Mouse (Mus musculus): ENCODE data around the gene Bub1.

The Bub1 gene

DNA sequence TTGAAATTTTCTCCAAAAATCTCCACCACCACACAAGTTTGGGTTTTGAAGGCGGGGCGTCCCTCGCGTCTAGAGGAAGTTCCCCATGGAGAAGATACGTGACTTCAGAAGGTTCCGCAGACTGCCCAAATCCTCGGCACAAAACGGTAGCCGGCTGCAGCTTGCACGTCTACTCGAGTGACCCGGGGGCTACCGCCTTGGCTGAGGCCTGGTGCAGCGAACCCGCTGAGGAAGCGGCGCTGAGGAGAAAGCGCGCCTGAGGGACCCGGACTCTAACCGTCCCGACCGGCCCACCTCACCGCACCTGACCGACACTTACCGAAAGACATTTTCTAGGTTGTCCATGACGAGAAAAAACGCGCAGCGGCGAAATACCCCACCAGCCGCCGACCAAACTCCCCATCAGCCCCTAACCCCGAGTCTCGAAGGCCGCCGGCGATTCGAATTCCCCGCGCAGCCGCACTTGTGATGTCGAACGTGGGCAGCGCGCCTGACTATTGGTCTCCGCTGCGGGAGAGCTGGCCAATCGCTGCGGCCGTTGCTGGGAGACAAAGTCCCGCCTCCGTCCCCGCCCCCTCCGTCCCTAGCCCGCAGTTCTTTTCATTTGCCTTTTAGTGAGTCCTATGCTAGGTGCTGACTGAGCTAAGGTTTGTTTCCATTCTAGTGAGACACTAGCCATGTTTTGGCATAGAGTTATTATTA lies at the start of gene Bub1:
Gene Bub1 (minus strand): TSS at position 465 of the 702 bp plus-strand sequence.
- peak; percentile 96 for DNase-seq

DNA sequence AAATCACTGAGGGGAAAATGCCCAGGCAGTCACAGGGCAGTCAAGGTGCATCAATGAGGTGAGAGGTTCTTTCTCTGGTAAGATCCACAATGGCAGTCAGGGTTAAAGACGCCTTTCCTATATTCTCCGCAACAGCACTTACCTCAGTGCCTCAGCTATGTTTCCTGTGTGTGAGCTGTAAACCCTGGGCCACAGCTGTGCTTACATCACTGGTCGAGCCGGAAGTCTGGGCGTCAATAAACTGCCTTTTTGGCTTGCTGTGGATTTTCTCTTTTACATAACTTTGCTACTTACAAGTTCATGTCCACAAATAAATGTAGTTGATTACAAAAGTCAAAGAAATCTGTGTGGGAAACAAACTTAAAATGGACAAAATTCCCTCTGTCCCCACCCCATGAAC lies 49.4 kb upstream of the Bub1 start:
- DNase-seq: no peak

DNA sequence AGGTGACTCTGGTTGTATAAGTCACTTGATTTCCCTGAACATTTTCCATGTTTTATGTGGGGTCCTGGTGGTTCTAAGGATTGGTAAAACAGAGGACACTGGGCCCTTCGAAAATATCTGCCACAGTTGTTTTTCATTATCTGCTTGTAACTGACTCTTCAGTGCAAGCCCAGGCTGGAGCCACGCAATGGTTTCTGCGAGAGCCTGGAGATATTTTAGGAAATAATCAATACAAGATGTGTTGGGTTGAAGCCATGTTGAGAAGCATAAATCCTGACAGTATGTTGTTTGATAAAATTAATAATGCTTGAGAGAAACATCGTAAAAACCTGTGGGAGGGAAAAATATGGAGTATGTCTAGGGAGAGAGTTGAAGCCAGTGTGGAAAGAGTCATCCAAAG lies 32.7 kb upstream of the Bub1 start:
- DNase-seq: no peak

DNA sequence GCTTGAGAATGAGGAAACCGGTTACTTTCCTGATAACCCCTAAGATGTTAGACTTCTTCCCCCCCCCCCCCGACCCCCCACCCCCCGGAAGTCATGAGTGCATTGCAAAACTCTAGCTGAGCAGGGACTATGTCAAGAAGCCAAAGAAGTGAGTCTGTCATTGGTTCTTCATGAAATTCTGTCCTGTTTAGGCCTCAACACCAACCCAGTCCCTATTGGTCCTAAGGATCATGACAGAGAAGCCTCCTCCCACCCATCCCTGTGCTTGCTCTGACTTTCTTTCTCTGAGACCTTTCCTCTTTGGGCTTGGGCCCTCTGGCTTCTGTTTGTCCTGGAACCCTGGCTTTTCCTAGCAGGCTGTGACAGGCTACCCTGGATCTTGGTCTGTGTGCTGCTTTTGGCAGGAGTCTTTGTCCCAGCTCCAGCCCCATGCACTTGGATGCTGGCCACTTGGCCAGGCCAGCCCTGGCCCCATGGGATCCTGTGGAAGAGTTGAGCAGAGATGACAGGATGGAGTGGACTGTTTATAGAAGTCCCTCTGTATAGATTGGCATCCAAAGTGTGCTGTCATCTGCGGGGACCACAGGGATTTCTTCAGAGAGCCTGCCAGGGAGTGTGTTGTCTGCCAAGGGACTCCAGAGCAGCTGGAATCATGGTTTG lies 22.8 kb upstream of the Bub1 start:
- DNase-seq: peak; percentile 48

DNA sequence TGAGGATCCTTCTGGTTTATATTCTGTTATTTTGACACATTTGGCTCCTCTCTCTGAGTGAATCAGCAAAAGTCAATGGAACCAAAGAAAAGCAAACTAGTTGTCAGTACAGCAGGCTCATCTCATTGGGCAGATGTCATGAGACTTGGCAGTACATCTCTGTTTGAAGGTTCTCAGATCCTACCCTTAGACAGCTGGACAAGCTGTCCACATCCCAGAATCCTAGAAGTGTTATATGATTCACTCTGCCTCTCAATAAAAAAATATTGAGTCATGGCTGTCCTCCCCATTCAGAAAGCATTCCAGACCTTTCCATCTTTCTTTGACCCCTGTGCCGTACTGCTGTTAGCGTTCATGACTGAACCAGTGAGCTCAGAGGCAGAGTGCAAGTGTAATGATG lies 18.7 kb upstream of the Bub1 start:
- DNase-seq: no peak

DNA sequence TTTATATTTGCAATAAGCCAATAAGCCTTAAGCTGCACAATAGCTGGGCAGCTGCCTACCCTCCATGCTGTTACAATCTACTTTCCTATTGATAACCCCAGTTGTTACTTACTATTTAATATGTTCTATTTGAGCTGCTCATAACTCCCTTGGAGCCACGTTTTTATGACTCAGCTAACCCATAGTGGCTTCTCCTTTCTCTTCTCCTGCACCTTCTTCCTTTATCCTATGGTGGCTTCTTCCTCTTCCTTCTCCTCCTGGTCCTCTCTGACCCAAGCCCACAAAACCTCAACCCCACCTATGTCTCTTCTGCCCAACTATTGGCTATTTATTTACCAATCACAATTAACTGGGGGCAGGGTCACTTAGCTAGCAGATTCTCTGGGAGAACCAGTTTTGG lies 14.9 kb upstream of the Bub1 start:
- DNase-seq: no peak

DNA sequence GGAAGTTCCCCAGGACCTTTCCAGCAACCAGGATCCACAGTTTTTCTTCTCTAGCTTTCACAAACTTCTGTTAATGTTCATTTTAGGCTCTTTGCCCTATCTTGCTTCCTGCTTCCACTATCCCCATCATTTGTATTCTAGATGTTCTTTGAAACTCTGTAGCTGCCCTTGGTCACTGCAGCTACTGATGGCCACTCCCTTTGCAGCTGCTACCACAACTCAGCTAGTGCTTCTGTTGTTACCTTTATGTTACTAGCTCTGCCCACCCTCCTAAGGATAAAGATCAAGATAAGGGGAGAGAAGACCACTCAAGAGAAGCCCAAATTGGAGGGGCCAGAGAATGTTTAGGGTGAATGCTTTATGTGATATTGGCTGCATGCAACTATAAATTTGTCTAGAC lies 14.3 kb upstream of the Bub1 start:
- no peak for DNase-seq

DNA sequence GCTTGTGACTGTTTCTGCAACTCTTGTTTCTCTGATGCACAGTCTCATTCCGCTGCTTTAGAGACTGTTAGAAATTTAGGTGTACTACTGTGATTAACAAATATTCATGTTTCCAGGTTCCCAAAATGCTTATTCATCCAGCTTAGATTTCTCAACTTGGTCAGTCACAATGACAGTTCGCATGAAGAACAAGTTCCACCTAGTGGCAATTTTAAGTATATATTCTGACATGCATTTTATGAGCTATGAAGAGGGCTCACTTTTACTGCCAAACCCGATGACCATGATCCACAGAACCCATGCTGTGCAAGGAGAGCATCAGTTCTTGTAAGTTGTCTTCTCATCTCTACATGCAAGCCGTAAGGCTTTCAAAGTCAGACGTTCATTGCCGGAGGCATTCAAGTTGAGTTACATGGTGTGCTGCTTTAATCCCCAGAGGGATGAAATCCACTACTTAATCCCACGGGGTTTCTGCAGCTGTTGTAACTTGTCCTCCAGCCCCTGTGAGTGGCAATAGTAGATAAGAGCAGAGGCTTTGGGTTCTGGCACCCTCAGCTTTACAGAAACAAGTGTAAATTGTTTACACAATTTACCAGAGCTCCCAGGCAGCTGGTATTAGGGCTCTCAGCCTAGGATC lies 13.8 kb upstream of the Bub1 start:
- DNase-seq: no peak

DNA sequence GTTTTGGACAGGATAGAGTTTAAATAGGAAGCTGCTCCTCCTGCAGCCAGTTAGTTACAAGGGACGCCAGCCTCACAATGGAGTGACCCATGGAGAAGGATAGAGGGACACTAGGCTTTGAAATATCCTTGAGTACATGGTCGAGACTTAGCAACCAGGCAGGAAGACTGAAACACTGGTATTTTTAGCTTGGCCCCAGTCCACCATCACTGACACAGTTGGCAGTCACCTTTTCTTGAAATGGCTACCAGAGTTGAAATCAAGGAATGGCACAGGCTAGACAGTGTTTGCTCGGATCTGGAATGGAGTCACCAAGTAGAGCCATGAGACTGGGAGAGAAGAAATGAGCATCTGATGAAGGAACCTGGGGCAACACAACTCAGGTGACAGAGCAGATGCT lies 10.8 kb upstream of the Bub1 start:
- no peak for DNase-seq

DNA sequence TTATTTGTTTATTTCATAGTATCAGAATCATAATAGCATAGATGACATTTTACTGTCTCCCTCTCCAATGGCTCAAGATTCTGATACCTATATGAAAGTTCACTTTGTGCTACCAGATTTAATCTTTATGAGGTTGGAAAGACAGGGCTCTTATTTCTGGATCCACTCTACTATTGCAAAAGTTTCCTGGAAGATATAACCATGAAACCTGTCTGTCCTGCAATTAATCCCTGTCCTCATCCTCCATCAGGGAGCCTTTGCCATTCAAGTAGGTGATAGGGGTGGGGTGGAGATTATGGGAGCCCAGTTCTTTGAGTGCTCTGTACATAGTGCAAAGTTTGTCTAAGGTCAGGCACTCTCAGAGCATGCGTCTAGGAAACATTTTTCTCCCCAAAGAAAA lies 9.7 kb upstream of the Bub1 start:
- DNase-seq: no peak

DNA sequence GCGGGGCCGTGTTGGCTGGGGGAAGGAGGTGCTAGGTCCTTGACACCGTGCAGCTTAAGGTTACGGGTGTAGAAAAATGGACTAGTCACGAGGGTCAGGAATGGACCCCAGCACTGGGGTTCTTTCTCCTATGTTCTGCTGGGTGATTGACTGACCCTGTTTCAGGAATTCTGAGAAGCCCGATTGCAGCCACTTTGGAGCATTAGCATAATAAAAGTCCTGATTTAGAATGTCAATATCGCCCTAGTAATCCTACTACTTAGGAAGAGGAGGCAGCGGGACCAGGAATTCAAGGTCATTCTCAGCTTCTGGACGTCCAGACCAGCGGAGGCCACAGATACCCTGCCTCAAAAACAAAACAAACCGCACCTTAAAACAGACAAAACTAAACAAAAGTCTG lies 7.8 kb upstream of the Bub1 start:
- no peak for DNase-seq

DNA sequence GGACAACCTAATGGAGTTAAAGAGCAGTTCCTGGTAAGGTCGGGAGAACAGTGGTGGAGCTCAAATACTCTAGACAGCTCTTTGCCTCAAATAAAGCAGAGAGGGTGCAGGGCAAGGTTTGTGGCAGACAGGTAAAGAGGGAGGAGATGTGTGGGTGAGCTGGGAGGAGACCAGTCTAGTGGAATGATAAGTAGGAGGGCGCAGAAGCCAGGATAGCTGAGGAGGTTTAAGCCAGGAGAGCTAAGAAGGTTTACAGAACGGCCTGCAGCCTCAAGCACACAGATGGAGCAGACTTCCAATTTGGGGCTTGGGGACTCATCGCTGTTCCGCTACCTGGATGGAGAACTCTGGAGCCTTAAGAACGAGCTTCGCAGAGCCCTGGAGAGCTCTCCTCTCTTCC lies 6.9 kb upstream of the Bub1 start, which contains the start of gene Acoxl:
Gene Acoxl (plus strand): TSS at position 301 of the 400 bp plus-strand sequence.
- DNase-seq: no peak

DNA sequence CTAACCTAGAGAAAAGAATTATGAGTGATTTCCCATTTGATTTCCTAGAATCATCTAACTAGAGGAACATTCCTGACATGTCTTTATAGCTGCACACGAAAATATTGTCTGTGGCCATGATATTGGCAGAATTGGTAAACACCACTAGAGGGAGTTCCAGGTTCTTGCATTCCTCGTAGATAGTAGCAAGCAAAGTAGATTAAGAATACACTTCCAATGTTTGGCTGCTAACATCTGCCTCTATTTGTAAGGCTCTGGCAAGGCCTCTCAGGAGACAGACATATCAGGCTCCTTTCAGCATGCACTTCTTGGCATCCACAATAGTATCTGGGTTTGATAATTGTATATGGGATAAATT lies 1.1 kb upstream of the Bub1 start:
- no peak for DNase-seq

DNA sequence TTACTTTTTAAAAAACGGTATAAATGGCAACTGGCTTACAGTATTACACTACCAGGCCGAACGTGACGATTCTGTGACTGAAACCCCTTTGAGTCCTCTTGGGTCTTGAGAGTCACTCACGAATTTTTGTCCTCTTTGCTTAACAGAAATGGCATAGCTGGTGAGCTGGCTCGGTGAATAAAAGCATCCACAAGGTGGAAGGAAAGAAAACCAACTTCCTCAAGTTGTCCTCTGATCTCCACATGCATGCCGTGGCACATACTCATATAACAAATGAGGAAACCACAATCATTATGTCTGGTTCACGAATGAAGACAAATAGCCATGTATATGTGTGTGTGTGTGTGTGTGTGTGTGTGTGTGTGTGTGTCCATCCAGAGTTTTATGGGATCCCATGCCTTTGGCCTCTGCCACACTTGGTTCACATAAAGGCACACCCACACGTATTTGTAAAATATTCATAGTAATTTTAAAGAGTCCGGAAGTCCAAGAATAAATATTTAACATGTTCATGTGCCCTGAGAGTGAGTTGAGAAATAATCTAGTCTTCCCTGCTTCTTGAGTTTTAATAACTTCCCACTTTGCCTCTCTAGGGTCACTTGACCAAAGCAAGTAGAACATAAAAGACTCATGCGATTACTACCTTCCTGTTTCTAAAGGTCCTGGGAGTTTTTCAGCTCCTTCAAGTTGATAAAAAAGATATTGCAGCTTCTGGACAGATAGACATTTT lies 603 bp upstream of the Bub1 start:
- DNase-seq: no peak

DNA sequence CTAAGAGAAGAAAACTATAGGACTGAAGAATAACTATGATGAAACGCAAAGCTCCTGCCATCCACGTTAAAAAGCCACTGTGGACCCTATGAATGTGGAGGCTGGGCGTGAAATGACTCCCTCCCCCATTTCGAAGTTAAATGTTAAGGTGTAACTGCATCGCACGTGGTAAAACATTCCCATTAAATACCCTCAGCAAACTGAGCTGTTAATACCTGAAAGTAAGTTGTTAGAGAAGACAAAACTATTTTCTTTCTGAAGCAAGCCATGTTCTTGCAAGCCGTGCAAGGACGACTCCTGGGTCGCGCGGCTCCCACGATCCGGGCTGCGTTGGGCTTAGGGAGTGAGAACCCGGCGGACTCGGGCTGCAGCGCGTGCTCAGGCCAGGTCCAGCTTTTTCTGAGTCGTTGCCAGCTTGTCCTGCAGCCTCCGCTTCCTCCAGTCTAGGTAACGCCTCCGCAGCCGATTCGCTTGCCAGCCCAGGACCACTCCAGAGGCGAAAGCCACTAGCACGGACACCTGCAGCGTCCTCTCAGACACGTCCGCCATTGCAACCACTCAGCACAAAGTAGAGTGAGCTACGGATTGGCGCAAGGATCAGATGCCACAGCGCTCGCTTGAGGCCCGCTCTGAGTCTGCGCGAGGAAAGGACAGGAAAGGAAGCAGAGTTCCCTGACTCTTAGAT lies 39.6 kb downstream of the Bub1 start, which contains the start of gene Mtln:
Gene Mtln (minus strand): TSS at position 570 of the 685 bp plus-strand sequence.
- peak; percentile 90 for DNase-seq

DNA sequence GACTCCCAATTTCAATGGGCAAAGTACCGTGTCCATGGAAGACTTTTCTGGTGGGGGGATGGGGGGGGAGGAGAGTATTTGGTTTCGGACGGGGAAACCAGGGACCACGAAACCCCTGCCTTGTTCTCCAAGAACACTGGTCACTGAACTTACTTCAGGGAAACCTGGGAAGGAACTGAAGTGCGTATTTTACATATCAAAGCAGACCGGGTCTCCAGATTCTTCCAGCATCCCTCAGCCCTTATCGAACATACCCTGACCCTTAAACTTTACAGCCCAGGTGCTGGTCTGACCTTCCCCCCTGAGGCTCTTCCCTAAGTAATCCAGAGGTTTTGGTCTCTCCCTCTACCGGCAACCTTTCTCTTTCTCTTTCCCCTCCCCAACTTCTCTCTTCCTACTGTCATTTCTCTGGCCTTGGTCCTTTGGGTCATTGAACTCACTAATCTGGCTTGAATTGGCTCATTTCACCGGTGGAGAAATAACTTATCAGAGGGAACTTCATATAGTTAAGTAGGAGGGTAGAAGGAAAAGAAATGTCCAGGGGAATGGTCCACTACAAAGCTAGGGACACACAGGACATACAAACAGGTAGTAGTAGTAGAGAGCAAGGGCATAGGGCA lies 41.9 kb downstream of the Bub1 start:
- no peak for DNase-seq

DNA sequence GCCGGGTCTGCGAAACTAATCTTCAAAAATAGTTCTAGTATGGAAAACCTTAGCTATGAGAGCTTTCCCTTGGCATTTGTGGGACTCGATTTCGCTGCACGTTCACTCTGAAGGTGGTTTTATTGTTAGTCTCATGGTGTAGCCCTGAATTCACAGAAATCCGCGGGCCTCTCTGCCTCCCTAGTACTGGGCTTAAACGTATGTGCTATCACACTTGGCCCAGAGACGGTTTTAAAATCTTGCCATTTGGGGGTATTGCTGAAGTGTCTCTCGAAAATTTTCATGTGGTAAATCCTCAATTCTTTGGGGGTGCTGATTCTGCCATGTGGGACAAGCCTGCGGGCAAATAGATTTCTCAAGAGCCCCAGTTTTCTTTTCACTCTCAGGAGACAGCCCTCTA lies 42.5 kb downstream of the Bub1 start:
- DNase-seq: no peak

DNA sequence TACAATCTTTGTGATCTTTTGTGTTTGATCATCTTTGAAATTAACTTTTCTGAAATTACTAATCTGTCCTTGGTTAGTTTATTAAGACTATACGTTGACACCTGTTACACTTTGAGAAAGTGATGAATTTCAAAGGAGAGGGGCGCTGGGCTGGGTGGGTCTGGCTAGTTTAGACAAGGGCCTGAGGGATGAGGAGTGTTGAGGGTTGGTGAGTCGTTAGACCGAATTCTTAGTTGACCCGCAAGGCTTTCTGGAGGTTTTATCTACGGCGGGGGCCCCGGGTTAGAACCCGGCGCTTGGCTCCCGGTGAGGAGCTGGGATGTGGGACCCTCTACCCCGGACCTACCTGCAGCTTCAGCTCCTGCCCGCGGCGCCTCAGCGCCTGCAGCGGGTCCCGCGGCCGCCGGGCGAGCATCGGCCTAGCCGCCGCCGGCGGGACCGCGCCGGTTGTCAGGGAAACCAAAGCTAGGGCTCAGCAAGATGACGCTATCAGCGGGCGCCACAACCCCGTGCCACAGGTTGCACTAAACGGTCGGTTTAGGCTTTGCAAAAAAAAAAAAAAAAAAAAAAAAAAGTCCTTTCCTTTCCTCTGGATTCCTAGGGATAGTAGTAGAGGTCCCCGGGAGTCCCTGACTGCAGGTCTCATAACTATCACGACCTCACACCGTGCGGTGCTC lies 43.1 kb downstream of the Bub1 start, which contains the start of gene Nphp1:
Gene Nphp1 (minus strand): TSS at position 458 of the 677 bp plus-strand sequence.
- DNase-seq: peak; percentile 84

DNA sequence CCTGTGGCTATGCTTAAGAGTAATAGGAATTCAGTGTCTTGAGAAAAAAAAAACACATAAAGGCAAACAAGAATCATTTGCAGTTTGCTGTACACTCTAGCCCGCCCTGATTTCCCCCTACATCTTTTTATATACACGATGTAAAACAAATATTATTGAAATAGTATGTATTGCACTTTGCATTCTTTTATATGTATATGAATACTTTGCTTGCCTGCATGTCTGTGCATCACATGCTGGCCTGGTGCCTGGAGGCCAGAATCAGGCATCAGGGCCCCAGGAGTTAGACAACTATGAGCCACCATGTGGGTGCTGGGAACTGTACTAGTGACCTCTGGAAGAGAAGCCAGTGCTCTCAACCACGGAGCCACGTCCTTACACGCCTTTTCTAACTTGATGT lies 44.4 kb downstream of the Bub1 start:
- no peak for DNase-seq

DNA sequence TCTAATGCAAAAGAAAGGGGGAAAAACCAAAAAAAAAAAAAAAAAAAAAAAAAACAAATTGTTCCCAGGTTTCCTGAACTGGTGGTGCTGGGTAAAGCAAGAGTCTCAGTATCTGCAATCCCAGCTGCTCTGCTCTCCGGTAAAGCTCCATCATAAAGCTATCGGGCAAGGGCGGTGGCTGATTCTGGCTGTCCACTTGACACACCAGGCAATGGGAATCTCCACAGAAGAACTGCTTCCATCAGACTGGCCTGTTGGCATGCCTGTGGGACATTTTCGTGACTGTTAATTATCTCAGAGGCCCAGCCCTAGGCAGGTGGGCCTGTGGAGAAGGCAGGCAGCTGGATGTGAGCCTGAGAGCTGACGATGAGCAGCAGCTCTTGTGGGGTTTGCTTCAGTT lies 53.2 kb downstream of the Bub1 start:
- no peak for DNase-seq

DNA sequence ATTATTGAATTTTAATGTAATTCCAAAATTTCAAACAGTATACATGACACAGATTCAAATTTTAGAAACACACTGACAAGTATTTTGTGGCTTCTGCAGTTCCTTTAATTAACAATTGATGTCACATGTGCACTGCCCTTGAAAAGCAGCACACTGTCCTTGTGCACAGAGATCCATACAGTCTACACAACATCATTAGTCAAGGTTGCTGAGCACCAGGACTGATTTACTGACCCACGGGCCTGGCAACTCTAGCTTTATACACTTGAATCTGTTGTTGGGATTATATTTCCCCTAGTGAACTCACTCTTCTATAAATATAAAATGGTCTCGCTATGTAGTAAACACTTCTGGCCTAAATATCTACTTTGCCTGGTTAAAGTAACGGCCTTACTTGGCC lies 56.7 kb downstream of the Bub1 start:
- DNase-seq: no peak

DNA sequence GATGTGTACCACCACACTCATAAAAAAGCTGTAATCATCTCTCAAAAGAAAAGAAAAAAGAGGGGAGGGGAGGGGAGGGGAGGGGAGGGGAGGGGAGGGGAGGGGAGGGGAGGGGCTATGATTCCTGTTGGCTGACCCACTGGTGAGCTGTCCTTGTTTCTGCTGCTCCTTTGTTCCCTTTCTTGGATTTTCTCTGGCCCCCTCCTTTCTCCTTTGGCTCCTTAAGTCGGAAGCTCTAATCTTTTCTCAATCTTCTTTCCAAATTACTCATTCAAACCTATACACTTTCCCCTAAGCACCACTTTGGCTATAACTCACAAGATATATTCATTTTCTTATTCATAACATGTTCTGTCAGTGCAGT lies 57.1 kb downstream of the Bub1 start:
- no peak for DNase-seq

Data from layer of hippocampus, adult 9-11 months (tissue).